In genomic region chr17:59018666-59019065, GRCm38 (mm10) we compare ENCODE assay signal across 32 mouse cellular contexts. TPM values are rescaled to one million over a fixed set of nuclear protein-coding genes. Genes with fewer than 3 reads are reported as not detected.
DNase-seq lines count a peak whose midpoint lies in the region; ATAC-seq and TF ChIP-seq lines count a peak whose summit lies in the region.
"Had no signal": no experiment of that assay in that cellular context is flagged by ENCODE, and none has a peak within 500 bp of the region (broad histone marks: within the 10 kb centered on the region; RNA-seq: fewer than 3 reads in every experiment).

No protein-coding gene starts in this region.

- TF ChIP-seq POLR2A in limb, embryonic 14.5 days (IDR thresholded peaks at IDR 0.05; ENCODE audit: borderline replicate concordance, extremely low read depth, insufficient read depth, insufficient read length), result no peak
- no peak for TF ChIP-seq POLR2A in MEL (IDR thresholded peaks at IDR 0.05; ENCODE audit: control insufficient read depth in 1 of 2, insufficient read depth in 1 of 2, low read depth in 1 of 2, low read length in 2 of 2, poor library complexity in 1 of 2)
- TF ChIP-seq POLR2A in kidney, adult 2 months (IDR thresholded peaks at IDR 0.05; ENCODE audit: low read depth, low read length), result no peak

- H3K27me3 ChIP-seq in forebrain, embryonic 12.5 days, result no peaks in the 10 kb centered on the region
- H3K27me3 ChIP-seq in forebrain, embryonic 16.5 days (replicated peaks; ENCODE audit: control insufficient read depth, insufficient read depth, low read length), result no peaks in the 10 kb centered on the region
- H3K27me3 ChIP-seq in limb, embryonic 14.5 days (ENCODE audit: control insufficient read depth, insufficient read depth, low read length), result no peaks in the 10 kb centered on the region
- no peaks in the 10 kb centered on the region for H3K27me3 ChIP-seq in limb, embryonic 10.5 days (ENCODE audit: low read depth, poor library complexity, severe bottlenecking)
- no peaks in the 10 kb centered on the region for H3K27me3 ChIP-seq in MEL (ENCODE audit: control insufficient read depth in 1 of 2, insufficient read depth in 2 of 2, low read length in 2 of 2)
- H3K27me3 ChIP-seq in kidney, adult 2 months (replicated peaks; ENCODE audit: control insufficient read depth, insufficient read depth, low read length), result no peaks in the 10 kb centered on the region
- H3K27me3 ChIP-seq: embryonic facial prominence, embryonic 13.5 days; forebrain, embryonic 13.5 days; hindbrain, embryonic 12.5 days; Patski had no signal

- no peaks in the 10 kb centered on the region for H3K79me2 ChIP-seq in MEL (ENCODE audit: control insufficient read depth, insufficient read depth, low read length, poor library complexity)

- no peak overlapping the region for H3K27ac ChIP-seq in forebrain, embryonic 12.5 days
- no peak overlapping the region for H3K27ac ChIP-seq in forebrain, embryonic 16.5 days (ENCODE audit: low read length)
- H3K27ac ChIP-seq in limb, embryonic 14.5 days (replicated peaks; ENCODE audit: low read depth, low read length), result no peak overlapping the region
- H3K27ac ChIP-seq in limb, embryonic 10.5 days, result no peak overlapping the region
- no peak overlapping the region for H3K27ac ChIP-seq in MEL (ENCODE audit: control insufficient read depth, low read depth, low read length)
- H3K27ac ChIP-seq in kidney, adult 2 months (ENCODE audit: insufficient read depth, low read depth, low read length), result no peak overlapping the region
- H3K27ac ChIP-seq: embryonic facial prominence, embryonic 13.5 days; forebrain, embryonic 13.5 days; hindbrain, embryonic 12.5 days had no signal

- 71% methylated on average over 4 of the region's 4 CpGs for WGBS in forebrain, embryonic 12.5 days
- 46% methylated on average over 4 of the region's 4 CpGs for WGBS in forebrain, embryonic 16.5 days
- 49% methylated on average over 4 of the region's 4 CpGs for WGBS in limb, embryonic 14.5 days
- 89% methylated on average over 4 of the region's 4 CpGs for WGBS in limb, embryonic 10.5 days
- 67% methylated on average over 4 of the region's 4 CpGs for WGBS in kidney, adult 2 months

- H3K9ac ChIP-seq in forebrain, embryonic 12.5 days, result no peak overlapping the region
- no peak overlapping the region for H3K9ac ChIP-seq in forebrain, embryonic 16.5 days (replicated peaks; ENCODE audit: low read depth, low read length)
- no peak overlapping the region for H3K9ac ChIP-seq in limb, embryonic 14.5 days (ENCODE audit: low read depth, low read length, severe bottlenecking)
- H3K9ac ChIP-seq in MEL (ENCODE audit: control insufficient read depth, low read depth, low read length, poor library complexity, severe bottlenecking), result no peak overlapping the region
- H3K9ac ChIP-seq: embryonic facial prominence, embryonic 13.5 days; forebrain, embryonic 13.5 days; hindbrain, embryonic 12.5 days had no signal

- no peak for TF ChIP-seq EP300 in MEL (IDR thresholded peaks at IDR 0.05; ENCODE audit: low read depth in 1 of 2, low read length in 2 of 2)

- H3K4me3 ChIP-seq in forebrain, embryonic 12.5 days (replicated peaks), result no peak overlapping the region
- H3K4me3 ChIP-seq in forebrain, embryonic 16.5 days (replicated peaks; ENCODE audit: low read length), result no peak overlapping the region
- no peak overlapping the region for H3K4me3 ChIP-seq in limb, embryonic 14.5 days (replicated peaks; ENCODE audit: low read length)
- no peak overlapping the region for H3K4me3 ChIP-seq in limb, embryonic 10.5 days
- H3K4me3 ChIP-seq in MEL (ENCODE audit: control insufficient read depth in 1 of 2, insufficient read depth in 1 of 2, low read depth in 2 of 2, low read length in 2 of 2), result no peak overlapping the region
- no peak overlapping the region for H3K4me3 ChIP-seq in kidney, adult 2 months (ENCODE audit: insufficient read depth, low read depth, low read length)
- H3K4me3 ChIP-seq: embryonic facial prominence, embryonic 13.5 days; forebrain, embryonic 13.5 days; hindbrain, embryonic 12.5 days had no signal

- no peaks in the 10 kb centered on the region for H3K36me3 ChIP-seq in forebrain, embryonic 12.5 days (replicated peaks)
- H3K36me3 ChIP-seq in forebrain, embryonic 16.5 days (ENCODE audit: control insufficient read depth, insufficient read depth), result no peaks in the 10 kb centered on the region
- H3K36me3 ChIP-seq in limb, embryonic 14.5 days (ENCODE audit: control insufficient read depth, insufficient read depth, low read length), result no peaks in the 10 kb centered on the region
- H3K36me3 ChIP-seq in limb, embryonic 10.5 days, result no peaks in the 10 kb centered on the region
- no peaks in the 10 kb centered on the region for H3K36me3 ChIP-seq in MEL (ENCODE audit: control insufficient read depth in 1 of 2, insufficient read depth in 2 of 2, low read length in 2 of 2)
- no peaks in the 10 kb centered on the region for H3K36me3 ChIP-seq in kidney, adult 2 months (ENCODE audit: control insufficient read depth, insufficient read depth, low read length)
- H3K36me3 ChIP-seq: embryonic facial prominence, embryonic 13.5 days; hindbrain, embryonic 12.5 days had no signal

- H3K4me2 ChIP-seq in forebrain, embryonic 12.5 days, result no peak overlapping the region
- no peak overlapping the region for H3K4me2 ChIP-seq in forebrain, embryonic 16.5 days (ENCODE audit: low read length)
- H3K4me2 ChIP-seq in limb, embryonic 14.5 days (replicated peaks; ENCODE audit: low read depth, low read length, severe bottlenecking), result no peak overlapping the region
- H3K4me2 ChIP-seq: embryonic facial prominence, embryonic 13.5 days; forebrain, embryonic 13.5 days; heart, embryonic 11.5 days; hindbrain, embryonic 12.5 days had no signal

- H3K9me3 ChIP-seq in forebrain, embryonic 12.5 days, result no peaks in the 10 kb centered on the region
- no peaks in the 10 kb centered on the region for H3K9me3 ChIP-seq in forebrain, embryonic 16.5 days (ENCODE audit: control insufficient read depth, low read length)
- H3K9me3 ChIP-seq in limb, embryonic 14.5 days (ENCODE audit: control insufficient read depth, low read length), result no peaks in the 10 kb centered on the region
- H3K9me3 ChIP-seq in limb, embryonic 10.5 days (replicated peaks), result no peaks in the 10 kb centered on the region
- no peaks in the 10 kb centered on the region for H3K9me3 ChIP-seq in MEL (replicated peaks; ENCODE audit: insufficient read depth, low read length)
- H3K9me3 ChIP-seq: embryonic facial prominence, embryonic 13.5 days; forebrain, embryonic 13.5 days; hindbrain, embryonic 12.5 days had no signal

- peak; percentile 66; the same call in 1 of the 2 replicates for ATAC-seq in forebrain, embryonic 12.5 days (ENCODE audit: low FRiP score)
- no peak for ATAC-seq in forebrain, embryonic 16.5 days
- no peak for ATAC-seq in limb, embryonic 14.5 days (ENCODE audit: low FRiP score, low read depth)
- ATAC-seq: forebrain, embryonic 13.5 days; hindbrain, embryonic 16.5 days; inflammation-experienced regulatory T-cells, adult 6 months; intestine, embryonic 16.5 days; Patski had no signal

- no peak for TF ChIP-seq CTCF in MEL (IDR thresholded peaks at IDR 0.05 in 2 of 3, conservative IDR thresholded peaks at IDR 0.05 in 1 of 3; ENCODE audit: control insufficient read depth in 1 of 3, insufficient read depth in 1 of 3, low read depth in 2 of 3, low read length in 3 of 3, poor library complexity in 1 of 3, severe bottlenecking in 1 of 3)
- TF ChIP-seq CTCF in kidney, adult 2 months (conservative IDR thresholded peaks at IDR 0.05; ENCODE audit: insufficient read depth, insufficient read length, low read depth, low read length), result no peak

- TF ChIP-seq RAD21 in MEL (IDR thresholded peaks at IDR 0.05; ENCODE audit: low read depth, low read length), result no peak

- H3K4me1 ChIP-seq in forebrain, embryonic 12.5 days, result peaks cover 10% of the 10 kb centered on the region; the same call in 1 of the 2 replicates
- no peaks in the 10 kb centered on the region for H3K4me1 ChIP-seq in forebrain, embryonic 16.5 days (replicated peaks; ENCODE audit: control insufficient read depth, insufficient read depth, low read length)
- no peaks in the 10 kb centered on the region for H3K4me1 ChIP-seq in limb, embryonic 14.5 days (ENCODE audit: control insufficient read depth, insufficient read depth, low read length)
- no peaks in the 10 kb centered on the region for H3K4me1 ChIP-seq in limb, embryonic 10.5 days
- no peaks in the 10 kb centered on the region for H3K4me1 ChIP-seq in MEL (ENCODE audit: control insufficient read depth in 1 of 2, insufficient read depth in 2 of 2, low read length in 2 of 2)
- no peaks in the 10 kb centered on the region for H3K4me1 ChIP-seq in kidney, adult 2 months (ENCODE audit: control insufficient read depth, insufficient read depth, low read length)
- H3K4me1 ChIP-seq: embryonic facial prominence, embryonic 13.5 days; hindbrain, embryonic 12.5 days had no signal

- peak; percentile 7 to 17 for DNase-seq in cerebellum, postnatal 10 days
- no peak for DNase-seq in cerebellum, adult 11 months
- peak; percentile 45 for DNase-seq in limb, embryonic 14.5 days (ENCODE audit: low spot score)
- DNase-seq in limb, embryonic 10.5 days (ENCODE audit: low spot score), result no peak
- peak; percentile 6 for DNase-seq in MEL (ENCODE audit: low read depth, low spot score)
- DNase-seq in kidney, adult 2 months, result no peak
- DNase-seq: adrenal gland, postnatal 10 days; adrenal gland, postnatal 36 days; cerebellum, adult 11-12 months; cerebellum, adult 8-10 months; cerebellum, postnatal 14 days; gastrocnemius, postnatal 10 days; gastrocnemius, postnatal 36 days; kidney, adult 18-20 months had no signal

RNA-seq across cellular contexts. Expression of gene Nudt12, which starts 5.5 kb away (rescaled TPM):
- 7.8 and 9.2 TPM in 2 replicates for polyA plus RNA-seq in forebrain, embryonic 12.5 days (2016; fragmentation: Nextera tagmentation; extraction: Ambion mirVana)
- polyA plus RNA-seq in forebrain, embryonic 16.5 days (2015; fragmentation: Nextera tagmentation; extraction: Ambion mirVana), result 3.0 and 3.9 TPM in 2 replicates
- polyA plus RNA-seq in limb, embryonic 14.5 days (2012; rRNA removed), result 4.8 and 4.9 TPM in 2 replicates
- polyA plus RNA-seq in limb, embryonic 14.5 days (2014; fragmentation: Nextera tagmentation; extraction: Ambion mirVana), result 4.9 and 6.1 TPM in 2 replicates
- polyA plus RNA-seq in limb, embryonic 10.5 days (2016; fragmentation: Nextera tagmentation; extraction: Ambion mirVana), result 6.8 TPM in 2 replicates
- not detected in 2 replicates for total RNA-seq in MEL (2012; rRNA removed)
- not detected for polyA plus RNA-seq in MEL (2012; ENCODE audit: insufficient read depth in 1 of 2, insufficient read length in 2 of 2, low read depth in 1 of 2, low replicate concordance in 2 of 2, missing spikeins in 1 of 2)
- polyA plus RNA-seq in kidney, adult 2 months (2012; rRNA removed), result 8.8 and 14.0 TPM in 2 replicates

RNA-seq across cellular contexts. Expression of gene Pdzph1, which starts 27.5 kb away (rescaled TPM):
- 13.8 and 18.8 TPM in 2 replicates for polyA plus RNA-seq in forebrain, embryonic 12.5 days (2016; fragmentation: Nextera tagmentation; extraction: Ambion mirVana)
- 5.5 and 6.5 TPM in 2 replicates for polyA plus RNA-seq in forebrain, embryonic 16.5 days (2015; fragmentation: Nextera tagmentation; extraction: Ambion mirVana)
- polyA plus RNA-seq in limb, embryonic 14.5 days (2012; rRNA removed), result 0.17 and 0.29 TPM in 2 replicates
- polyA plus RNA-seq in limb, embryonic 14.5 days (2014; fragmentation: Nextera tagmentation; extraction: Ambion mirVana), result not detected in 2 replicates
- polyA plus RNA-seq in limb, embryonic 10.5 days (2016; fragmentation: Nextera tagmentation; extraction: Ambion mirVana), result not detected in 2 replicates
- 0.15 and 0.36 TPM in 2 replicates for total RNA-seq in MEL (2012; rRNA removed)
- 1 to 10 TPM in 1 of 2 experiments, not detected in 1; 1.3 TPM for polyA plus RNA-seq in MEL (2012; ENCODE audit: insufficient read depth in 1 of 2, insufficient read length in 2 of 2, low read depth in 1 of 2, low replicate concordance in 2 of 2, missing spikeins in 1 of 2)
- not detected in 2 replicates for polyA plus RNA-seq in kidney, adult 2 months (2012; rRNA removed)
- total RNA-seq: adrenal gland, adult 18-20 months; gastrocnemius, adult 18-20 months; gastrocnemius, postnatal 10 days; gastrocnemius, postnatal 36 days; granulocyte monocyte progenitor cell, adult 5-6 weeks; heart, adult 8-10 months; heart, postnatal 25 days; hematopoietic stem cell, adult 5-6 weeks had no signal
- polyA plus RNA-seq: embryonic facial prominence, embryonic 13.5 days; heart, embryonic 11.5 days; heart, embryonic 14.5 days; heart, postnatal 0 days; inflammation-experienced regulatory T-cells, adult 6 months; Patski had no signal

Comparison
In these comparisons a context has a peak if more than half of its experiments do, and no peak if none do; other contexts are left out.
1. DNase-seq: peak in cerebellum, postnatal 10 days (2 of 2), limb, embryonic 14.5 days (single experiment) and MEL (single experiment); none in cerebellum, adult 11 months (single experiment), limb, embryonic 10.5 days (single experiment) and kidney, adult 2 months (single experiment).